Mouse (Mus musculus) midbrain, embryonic 16.5 days (tissue): Measurements from ENCODE around the gene Cxcr2. TPM values are rescaled to one million over a fixed set of nuclear protein-coding genes. Genes with fewer than 3 reads are reported as not detected.
A peak's percentile ranks its signal among the peaks of the same experiment; 100 is the strongest.

ENCODE experiments used
- ATAC-seq: fragments of 200-750 bp; cut with Nextera tagmentation; 2 replicates; pipeline ENCODE4 v1.8.0; 2017; ENCODE audit warnings: moderate TSS enrichment
- H3K27ac ChIP-seq: fragments of 300-500 bp; sonication (generic); 2 replicates; pipeline ENCODE4 v1.5.1; 2014; ENCODE audit warnings: mild to moderate bottlenecking, low read length, mixed read lengths
- H3K27me3 ChIP-seq: fragments of 300-500 bp; sonication (generic); 2 replicates; pipeline ENCODE4 v1.6.1; 2014; ENCODE audit warnings: low read depth, low read length, mixed read lengths; ENCODE audit not compliant: control insufficient read depth, insufficient read depth
- H3K36me3 ChIP-seq: fragments of 300-500 bp; sonication (generic); 2 replicates; pipeline ENCODE4 v1.6.1; 2014; ENCODE audit warnings: mild to moderate bottlenecking, low read length, moderate library complexity, mixed read lengths; ENCODE audit not compliant: control insufficient read depth, insufficient read depth
- H3K4me1 ChIP-seq: fragments of 300-500 bp; sonication (generic); 2 replicates; pipeline ENCODE4 v1.6.1; 2014; ENCODE audit warnings: mild to moderate bottlenecking, low read length, mixed read lengths; ENCODE audit not compliant: control insufficient read depth, insufficient read depth
- H3K4me2 ChIP-seq: fragments of 300-500 bp; sonication (generic); 2 replicates; pipeline ENCODE4 v1.6.1; 2014; ENCODE audit warnings: mild to moderate bottlenecking, low read length, mixed read lengths
- H3K4me3 ChIP-seq: fragments of 300-500 bp; sonication (generic); 2 replicates; pipeline ENCODE4 v1.5.1; 2014; ENCODE audit warnings: low read depth, mild to moderate bottlenecking, low read length, moderate library complexity, mixed read lengths
- H3K9ac ChIP-seq: fragments of 300-500 bp; sonication (generic); 2 replicates; pipeline ENCODE4 v1.6.1; 2014; ENCODE audit warnings: low read depth, low read length, mixed read lengths
- H3K9me3 ChIP-seq: fragments of 300-500 bp; sonication (generic); replicated peaks from 2 replicates; pipeline ENCODE4 v1.6.1; 2014; ENCODE audit warnings: mild to moderate bottlenecking, low read length, mixed read lengths; ENCODE audit not compliant: control insufficient read depth, poor library complexity, severe bottlenecking
- WGBS: fragments of 180-500 bp; shearing (Covaris S2); extraction: QIAGEN DNeasy Blood & Tissue Kit; methylation state at CpG from one replicate; pipeline ENCODE4 v1.1.7; 2014; 5-methylcytosine and 5-hydroxymethylcytosine counted together
- polyA plus RNA-seq: library from polyadenylated mRNA; unstranded; fragments of >200 nt; fragmentation: Nextera tagmentation; extraction: Ambion mirVana; gene quantifications from 2 replicates; pipeline ENCODE4 v1.2.1, GENCODE M21; 2015

Gene Cxcr2
- polyA plus RNA-seq = 0.08 and 0.09 TPM in 2 replicates

DNA sequence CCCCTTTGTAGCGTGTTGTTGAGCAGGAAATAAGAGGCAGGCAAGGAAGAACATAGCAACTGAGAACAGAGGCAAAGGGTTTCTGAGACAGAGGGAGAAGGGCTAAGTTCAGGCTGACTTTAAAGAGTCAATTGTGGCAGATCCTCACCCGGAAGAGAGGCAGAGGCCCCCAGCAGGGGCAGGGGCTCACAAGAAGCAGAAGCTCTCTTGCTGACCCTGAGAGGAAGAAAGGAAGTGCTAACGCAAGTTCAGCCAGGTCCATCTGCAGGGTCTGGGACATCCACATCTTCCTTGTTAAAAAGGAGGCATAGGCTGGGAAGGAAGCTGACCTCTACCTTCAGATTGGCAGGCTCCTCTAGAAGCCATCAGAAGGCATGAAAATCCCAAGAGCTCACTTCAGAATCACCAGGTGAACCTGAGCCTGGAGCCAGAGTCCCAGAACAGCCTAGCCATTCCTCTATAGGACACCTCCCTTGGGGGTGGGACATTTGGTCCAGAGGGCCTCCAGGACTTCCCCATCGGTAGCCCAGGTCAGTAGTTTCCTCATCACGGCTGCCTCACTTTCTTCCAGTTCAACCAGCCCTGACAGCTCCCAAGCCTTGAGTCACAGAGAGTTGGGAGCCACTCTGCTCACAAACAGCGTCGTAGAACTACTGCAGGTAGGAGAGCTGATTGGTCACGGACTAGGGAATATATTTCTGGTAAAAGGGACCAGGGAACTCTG, at the start of gene Cxcr2:
Cxcr2 (plus strand) TSS at position 529 of the 724 bp plus-strand sequence.
- ATAC-seq = no peak
- Histone ChIP-seq H3K4me3 (no peak within 1 kb of the TSS), H3K4me2 (no peak within 1 kb of the TSS), H3K36me3 (no peaks in the 10 kb centered on the region), H3K27ac (no peak within 1 kb of the TSS), H3K27me3 (no peaks in the 10 kb centered on the region), H3K4me1 (no peaks in the 10 kb centered on the region), H3K9me3 (no peaks in the 10 kb centered on the region), H3K9ac (no peak within 1 kb of the TSS)
- WGBS = 81% methylated on average over 8 of the region's 8 CpGs

DNA sequence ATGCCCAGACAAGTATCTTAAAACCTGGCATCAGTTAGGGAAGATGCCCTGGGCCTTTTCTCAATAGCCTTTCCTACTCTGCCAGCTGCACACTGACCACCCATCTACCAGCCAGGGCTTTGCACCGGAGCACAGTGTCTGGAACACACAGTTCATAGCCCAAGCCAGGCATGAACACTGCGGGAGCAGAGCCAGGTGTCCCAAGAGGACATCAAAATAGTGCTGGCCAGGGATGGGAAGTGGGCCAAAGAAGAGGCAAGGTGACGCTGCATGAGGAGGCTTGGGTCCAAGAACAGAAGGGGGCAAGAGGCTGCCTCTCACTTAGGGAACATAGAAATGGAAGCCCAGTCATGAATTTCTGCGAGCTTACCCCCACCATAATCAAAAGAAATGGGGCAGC, 48.1 kb upstream of the Cxcr2 start:
- 86% methylated on average over 4 of the region's 4 CpGs for WGBS
- ATAC-seq = no peak
- H3K4me1 ChIP-seq = no peaks in the 10 kb centered on the region
- H3K27me3 ChIP-seq = 0 out of 2 replicates have a peak, but pooled peaks cover 2% of the 10 kb centered on the region
- no peak overlapping the region for H3K27ac ChIP-seq
- no peak overlapping the region for H3K4me3 ChIP-seq
- H3K9me3 ChIP-seq = no peaks in the 10 kb centered on the region
- no peaks in the 10 kb centered on the region for H3K36me3 ChIP-seq
- no peak overlapping the region for H3K9ac ChIP-seq
- H3K4me2 ChIP-seq = no peak overlapping the region

DNA sequence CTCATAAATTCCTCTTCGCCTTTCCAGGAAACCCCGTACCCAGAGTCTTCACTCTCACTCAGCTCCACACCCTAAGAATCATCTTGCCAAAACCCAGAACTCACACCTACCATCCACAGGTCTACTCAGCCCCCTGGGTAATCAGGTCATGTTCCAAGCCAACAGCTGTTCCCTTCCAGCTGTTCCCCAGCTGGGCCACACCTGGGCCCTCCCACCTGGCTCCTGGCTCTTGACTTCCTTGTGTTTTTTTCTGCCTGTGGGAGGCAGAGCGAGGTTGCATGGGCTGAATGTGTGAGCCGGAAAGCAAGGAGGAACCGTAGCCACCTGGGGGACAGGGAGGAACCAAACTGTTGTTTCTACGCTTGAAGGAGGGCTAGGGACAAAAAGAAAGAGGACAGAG, 47.6 kb upstream of the Cxcr2 start:
- ATAC-seq = no peak
- H3K9me3 ChIP-seq = no peaks in the 10 kb centered on the region
- no peak overlapping the region for H3K4me3 ChIP-seq
- H3K36me3 ChIP-seq = no peaks in the 10 kb centered on the region
- 74% methylated on average over 6 of the region's 6 CpGs for WGBS
- peaks cover 5% of the 10 kb centered on the region; the same call in 1 of the 2 replicates for H3K4me1 ChIP-seq
- no peaks in the 10 kb centered on the region for H3K27me3 ChIP-seq
- no peak overlapping the region for H3K27ac ChIP-seq
- H3K9ac ChIP-seq = no peak overlapping the region
- H3K4me2 ChIP-seq = no peak overlapping the region

- Histone ChIP-seq H3K4me2 (no peak overlapping the region), H3K4me3 (no peak overlapping the region), H3K4me1 (peaks cover 10% of the 10 kb centered on the region; the same call in 1 of the 2 replicates), H3K36me3 (no peaks in the 10 kb centered on the region), H3K27me3 (no peaks in the 10 kb centered on the region), H3K9me3 (no peaks in the 10 kb centered on the region), H3K27ac (no peak overlapping the region), H3K9ac (no peak overlapping the region)
- no peak for ATAC-seq
- WGBS = 76% methylated on average over 4 of the region's 5 CpGs
Observed at GRCm38 (mm10) chr1:74107931-74108618, 45.7 kb upstream of the Cxcr2 start.

DNA sequence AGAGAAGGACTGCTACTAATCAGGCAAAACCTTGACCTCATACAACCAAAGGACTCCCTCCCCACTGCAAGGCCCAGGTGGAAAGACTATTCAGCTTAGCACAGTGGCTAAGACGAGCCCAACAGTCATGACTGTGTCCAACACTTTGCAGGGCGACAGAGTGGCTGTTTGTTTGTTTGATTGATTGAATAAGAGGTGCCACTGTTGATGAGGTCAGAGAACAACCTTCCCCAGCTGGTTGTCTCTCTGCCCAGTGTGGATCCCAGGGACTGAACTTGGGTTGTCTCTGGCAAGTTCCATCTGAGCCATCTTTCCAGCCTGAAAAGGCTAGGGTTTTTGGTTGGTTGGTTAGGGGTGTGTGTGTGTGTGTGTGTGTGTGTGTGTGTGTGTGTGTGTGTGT, 44.1 kb upstream of the Cxcr2 start:
- no peak overlapping the region for H3K4me2 ChIP-seq
- H3K27ac ChIP-seq = no peak overlapping the region
- no peaks in the 10 kb centered on the region for H3K27me3 ChIP-seq
- no peaks in the 10 kb centered on the region for H3K9me3 ChIP-seq
- WGBS = 58% methylated on average over 2 of the region's 2 CpGs
- ATAC-seq = no peak
- H3K4me3 ChIP-seq = no peak overlapping the region
- no peak overlapping the region for H3K9ac ChIP-seq
- H3K4me1 ChIP-seq = peaks cover 10% of the 10 kb centered on the region; the same call in 1 of the 2 replicates
- no peaks in the 10 kb centered on the region for H3K36me3 ChIP-seq

DNA sequence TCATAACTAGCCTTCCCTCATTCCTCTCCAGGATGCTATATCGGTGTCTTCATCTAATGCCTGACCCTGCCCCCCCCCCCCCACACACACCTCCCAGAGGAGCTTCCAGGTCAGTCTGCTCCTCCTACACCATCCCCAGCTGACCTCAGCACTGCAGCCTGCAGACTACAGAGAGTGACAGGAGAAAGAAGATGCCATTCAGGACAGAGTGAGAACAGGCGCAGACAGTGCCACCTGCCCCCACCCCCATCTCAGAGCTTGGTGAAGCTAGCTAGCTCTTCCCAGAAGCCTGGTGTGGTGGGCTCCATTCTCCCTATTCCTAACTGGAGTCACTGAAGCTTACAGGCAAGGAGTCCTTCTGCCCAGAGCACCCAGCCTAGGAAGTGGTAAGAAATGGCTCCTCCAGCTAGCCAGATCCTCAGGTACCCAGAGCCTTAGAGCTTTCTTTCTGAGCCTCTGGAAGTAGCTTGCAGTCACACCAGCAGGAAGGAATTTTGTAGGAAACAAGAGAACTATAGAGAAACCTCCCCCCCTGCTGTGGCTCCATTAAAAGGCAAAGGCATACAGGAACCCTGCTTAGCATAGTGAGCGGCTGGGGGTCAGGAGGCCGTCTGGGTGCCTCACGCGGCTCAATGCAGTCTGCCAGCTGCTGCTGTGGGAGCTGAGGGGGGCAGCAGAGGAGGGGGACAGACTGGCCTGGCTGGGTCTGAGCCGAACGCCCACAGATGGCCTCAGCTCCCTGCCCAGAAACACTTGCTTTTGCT, 42.7 kb upstream of the Cxcr2 start:
- no peaks in the 10 kb centered on the region for H3K27me3 ChIP-seq
- no peak overlapping the region for H3K4me2 ChIP-seq
- no peaks in the 10 kb centered on the region for H3K9me3 ChIP-seq
- no peak overlapping the region for H3K4me3 ChIP-seq
- peak; percentile 86 for ATAC-seq
- no peak overlapping the region for H3K9ac ChIP-seq
- peak overlapping the region; percentile 51 for H3K27ac ChIP-seq
- 5% methylated on average over 8 of the region's 8 CpGs for WGBS
- no peaks in the 10 kb centered on the region for H3K36me3 ChIP-seq
- H3K4me1 ChIP-seq = peaks cover 10% of the 10 kb centered on the region; the same call in 1 of the 2 replicates

- Histone ChIP-seq H3K27ac (peak overlapping the region; percentile 51; the same call in 1 of the 2 replicates), H3K4me2 (no peak overlapping the region), H3K36me3 (no peaks in the 10 kb centered on the region), H3K4me1 (peaks cover 10% of the 10 kb centered on the region; the same call in 1 of the 2 replicates), H3K9ac (no peak overlapping the region), H3K9me3 (no peaks in the 10 kb centered on the region), H3K4me3 (no peak overlapping the region), H3K27me3 (no peaks in the 10 kb centered on the region)
- WGBS = 19% methylated on average over 6 of the region's 6 CpGs
- peak; percentile 29; the same call in 1 of the 2 replicates for ATAC-seq
Observed at GRCm38 (mm10) chr1:74111696-74112030, 42.1 kb upstream of the Cxcr2 start.

GRCm38 (mm10) chr1:74113071-74113470, 40.7 kb upstream of the Cxcr2 start:
- Histone ChIP-seq H3K27me3 (no peaks in the 10 kb centered on the region), H3K4me3 (no peak overlapping the region), H3K4me2 (no peak overlapping the region), H3K9ac (no peak overlapping the region), H3K4me1 (peaks cover 10% of the 10 kb centered on the region; the same call in 1 of the 2 replicates), H3K27ac (no peak overlapping the region), H3K36me3 (no peaks in the 10 kb centered on the region), H3K9me3 (no peaks in the 10 kb centered on the region)
- WGBS = 63% methylated on average over 3 of the region's 3 CpGs
- no peak for ATAC-seq
